Mouse (Mus musculus) neural tube, embryonic 10.5 days (tissue): ENCODE results near the gene Chodl.

Source experiments
- DNase-seq: peaks from one replicate; pipeline ENCODE4 v3.0.0-alpha.2; 2017; ENCODE audit warnings: low spot score; ENCODE audit errors: extremely low spot score

The Chodl gene

DNA sequence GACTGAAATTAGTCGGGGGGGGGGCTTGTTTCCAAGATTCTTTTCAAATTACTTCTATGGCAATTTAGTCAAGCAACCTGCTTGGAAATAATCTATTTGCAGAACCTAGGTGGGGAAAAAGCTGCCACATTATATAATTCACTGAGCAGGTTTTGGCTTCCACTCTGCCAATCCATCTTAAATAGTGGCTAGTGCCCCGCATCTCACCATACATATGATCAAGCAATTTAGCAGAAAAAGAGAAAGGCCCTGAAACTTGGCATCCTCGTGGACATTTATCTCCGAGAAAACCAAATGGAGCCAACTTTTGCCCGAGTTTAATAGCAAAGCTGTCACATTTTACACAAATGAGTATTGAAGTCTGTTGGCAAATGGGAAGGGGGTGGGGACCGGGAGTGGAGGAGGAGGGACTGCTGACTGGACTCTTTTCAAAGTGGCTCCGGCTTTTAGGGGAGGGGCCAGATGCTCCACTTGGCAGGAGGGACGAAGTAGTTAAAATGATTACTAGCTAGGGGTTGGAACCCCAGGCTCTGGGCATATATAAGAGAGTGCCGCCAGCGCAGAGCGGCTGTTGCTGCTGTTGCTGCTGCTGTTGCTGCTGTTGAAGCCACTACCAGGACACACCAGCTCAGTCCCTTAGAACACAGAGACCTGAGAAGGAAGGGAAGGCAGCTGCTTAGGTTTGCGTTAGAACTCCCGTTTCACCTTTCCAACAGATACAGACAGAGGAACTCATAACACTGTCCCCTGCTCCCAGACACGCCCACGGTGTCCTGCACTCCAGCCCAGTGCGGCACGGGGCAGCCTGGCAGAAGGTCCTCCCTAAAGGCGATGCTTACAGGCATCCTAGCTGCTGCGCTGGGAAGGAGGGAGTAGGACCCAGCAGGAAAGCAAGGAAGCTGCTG, at the start of gene Chodl:
Chodl (plus strand) TSS at position 567 of the 905 bp plus-strand sequence.
- DNase-seq = peak; percentile 50

DNA sequence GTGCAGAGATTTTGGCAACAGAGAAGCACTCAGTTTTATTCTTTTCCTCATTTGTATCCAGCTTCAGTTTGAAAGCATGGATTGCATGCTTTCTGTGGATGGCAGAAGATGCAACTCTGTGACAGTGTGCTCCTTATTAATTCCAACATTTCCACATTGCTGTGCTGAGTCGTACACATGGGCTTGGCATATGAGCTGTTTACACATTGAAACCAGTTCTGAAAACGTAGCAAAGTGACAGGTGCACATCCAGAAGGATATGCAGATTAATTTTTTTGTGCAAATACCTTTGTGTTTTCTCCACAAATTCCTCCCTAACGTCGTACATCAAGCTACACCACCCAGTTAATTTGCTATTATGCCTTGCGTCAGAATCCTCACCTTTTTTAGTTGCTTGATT, 8.1 kb upstream of the Chodl start:
- DNase-seq = no peak

DNA sequence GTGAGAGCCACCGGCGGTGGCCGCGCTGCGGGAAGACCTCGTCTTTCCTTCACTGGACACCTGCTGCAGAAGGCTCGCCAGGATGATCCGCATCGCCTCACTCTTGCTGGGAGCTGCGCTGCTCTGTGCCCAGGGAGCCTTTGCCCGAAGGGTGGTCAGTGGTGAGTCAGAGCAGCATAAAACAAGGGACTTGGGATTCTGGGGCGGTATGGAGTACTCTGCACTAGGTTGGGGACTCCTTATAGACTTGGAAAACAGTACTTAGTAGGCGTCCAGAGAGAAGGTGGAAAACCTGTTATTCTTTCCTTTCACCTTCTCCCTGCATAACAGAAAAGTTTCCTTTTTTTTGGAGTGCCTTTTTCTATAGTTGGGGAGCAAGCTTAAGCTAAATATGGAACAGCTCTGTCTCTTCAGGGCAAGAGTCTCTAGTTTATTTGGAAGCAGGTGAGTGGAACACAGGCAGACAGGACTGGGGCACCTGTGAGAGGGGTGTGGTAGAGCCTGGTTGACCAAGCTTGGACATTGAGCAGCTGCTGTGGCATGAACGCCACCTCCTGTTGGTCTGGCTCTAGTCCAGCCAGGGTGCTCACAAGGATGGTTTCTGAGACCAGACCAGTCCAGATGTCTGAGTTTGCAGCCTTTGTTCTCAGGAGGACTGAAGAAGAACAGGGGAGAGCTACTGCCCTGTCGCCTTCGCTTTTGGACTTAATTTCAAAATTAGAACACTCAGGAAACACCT, 708 bp downstream of the Chodl start:
- DNase-seq = peak; percentile 14

DNA sequence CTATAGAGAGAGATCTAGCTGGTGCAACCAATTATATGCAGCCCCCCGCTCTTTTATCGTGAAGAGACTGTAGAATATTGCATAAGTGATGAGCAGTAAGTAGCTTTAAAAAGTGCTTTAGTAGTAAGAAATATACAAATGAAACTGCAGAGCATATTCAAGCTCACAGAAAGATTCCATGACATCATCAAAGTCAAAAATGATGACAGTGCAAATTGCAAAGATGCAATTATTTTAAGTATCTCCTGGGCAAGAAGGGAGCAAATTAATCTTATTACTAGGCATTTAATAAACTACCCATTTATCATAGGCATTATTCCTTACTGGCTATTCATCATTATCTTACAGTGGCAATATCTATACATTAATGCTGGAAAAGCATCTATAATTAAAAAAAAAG, 3.5 kb downstream of the Chodl start:
- DNase-seq = no peak

DNA sequence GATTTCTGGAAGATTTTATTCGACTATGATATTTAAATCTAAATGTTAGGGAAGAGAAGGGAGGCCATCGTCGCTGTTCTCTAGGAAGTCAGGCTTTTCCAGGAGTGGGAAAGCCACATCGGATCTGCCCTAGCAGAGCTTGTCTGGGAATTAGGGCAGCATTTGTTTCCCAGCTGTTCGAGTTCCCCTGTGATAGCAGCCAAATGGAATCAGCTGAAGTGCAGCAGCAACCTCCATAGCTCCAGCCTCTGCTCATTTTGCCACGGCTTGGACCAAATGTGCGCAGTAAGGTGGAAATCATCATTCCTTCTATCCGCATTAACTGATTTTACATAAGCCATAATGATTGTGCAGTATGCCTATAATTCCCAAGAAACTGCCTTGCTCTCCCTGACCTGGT, 7.0 kb downstream of the Chodl start:
- DNase-seq = no peak

DNA sequence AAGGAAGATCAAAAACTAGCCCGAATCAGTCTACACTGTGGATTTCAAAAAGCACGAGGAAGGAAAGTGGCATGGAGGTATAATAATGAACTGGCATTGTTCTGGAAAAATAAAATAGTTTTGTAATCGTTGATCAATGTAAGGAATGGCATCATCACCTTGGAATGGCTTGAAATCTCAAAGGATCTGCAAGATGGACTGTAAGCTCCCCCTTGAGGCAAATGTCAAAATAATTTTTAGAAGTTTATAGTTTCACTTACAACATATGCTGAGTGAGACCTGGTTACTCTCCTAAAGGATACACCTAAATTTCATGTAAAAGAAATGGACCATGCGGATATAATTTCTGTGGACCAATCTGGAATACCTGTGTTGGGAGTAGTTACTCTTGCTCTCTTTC, 19.6 kb downstream of the Chodl start:
- DNase-seq = no peak

DNA sequence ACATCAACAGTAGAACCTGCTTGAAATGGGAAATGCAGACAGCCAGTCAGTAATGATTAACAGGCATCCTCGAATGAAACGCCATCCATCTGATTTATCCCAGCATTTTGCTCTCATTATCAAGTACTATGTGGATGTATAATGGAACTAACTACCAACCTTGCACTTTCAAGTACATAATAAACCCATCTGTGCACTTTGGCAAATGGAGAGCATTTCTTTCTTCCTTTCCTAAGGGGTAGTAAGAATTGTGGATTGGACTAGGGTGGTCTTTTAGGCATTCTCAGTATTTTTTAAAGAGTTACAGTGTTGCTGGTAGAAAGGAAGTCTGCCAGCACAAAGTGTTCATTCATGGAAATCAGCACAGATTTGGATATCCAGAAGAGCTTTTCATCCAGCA, 26.7 kb downstream of the Chodl start:
- no peak for DNase-seq

DNA sequence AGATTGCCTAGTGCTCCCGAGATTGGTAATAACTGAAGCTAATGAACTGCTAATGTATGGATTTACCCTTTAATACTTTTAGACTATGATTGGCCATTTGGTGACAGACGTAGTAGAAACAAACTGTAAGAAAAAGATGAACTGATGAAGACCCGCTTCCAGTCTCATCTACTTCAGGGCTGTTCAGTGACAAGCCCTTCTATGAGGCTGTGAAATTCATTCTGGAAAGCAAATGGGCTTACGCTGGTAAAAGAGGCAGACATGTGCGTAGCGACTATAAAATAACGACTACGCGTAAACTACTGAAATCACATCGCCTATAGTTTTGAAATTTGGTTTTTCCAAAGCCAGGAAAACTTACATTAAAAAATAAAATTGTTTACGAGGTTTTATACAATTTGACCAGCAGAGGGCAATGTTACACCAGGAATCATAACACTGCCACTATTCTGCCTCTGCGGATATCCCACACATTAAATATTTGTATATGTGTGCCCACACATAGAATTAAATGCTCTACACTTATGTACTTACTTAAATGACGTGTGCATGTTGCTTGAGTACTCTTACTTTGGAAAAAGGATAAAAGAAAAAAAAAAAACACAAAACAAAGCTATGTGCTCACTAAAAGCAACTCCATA, 38.5 kb downstream of the Chodl start:
- DNase-seq = no peak

DNA sequence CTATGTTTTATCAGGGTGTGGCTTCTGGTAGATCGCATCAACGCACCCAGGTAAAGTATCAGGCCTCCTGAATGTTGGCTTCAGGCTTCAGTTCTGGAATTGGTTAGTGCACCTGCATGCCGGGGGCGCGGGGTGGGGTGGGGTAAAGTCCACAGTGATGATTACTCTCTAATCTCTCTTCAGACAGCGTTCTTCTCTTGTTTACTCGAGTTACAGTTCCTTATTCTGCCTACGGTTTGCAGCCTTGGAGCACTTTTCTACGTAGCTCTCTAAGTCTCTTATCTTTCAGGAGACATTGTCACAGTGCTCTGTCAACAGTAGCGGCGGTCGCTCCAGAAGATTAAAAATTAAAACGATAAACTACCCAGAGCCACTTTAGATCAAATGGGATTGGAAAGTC, 43.4 kb downstream of the Chodl start:
- no peak for DNase-seq

DNA sequence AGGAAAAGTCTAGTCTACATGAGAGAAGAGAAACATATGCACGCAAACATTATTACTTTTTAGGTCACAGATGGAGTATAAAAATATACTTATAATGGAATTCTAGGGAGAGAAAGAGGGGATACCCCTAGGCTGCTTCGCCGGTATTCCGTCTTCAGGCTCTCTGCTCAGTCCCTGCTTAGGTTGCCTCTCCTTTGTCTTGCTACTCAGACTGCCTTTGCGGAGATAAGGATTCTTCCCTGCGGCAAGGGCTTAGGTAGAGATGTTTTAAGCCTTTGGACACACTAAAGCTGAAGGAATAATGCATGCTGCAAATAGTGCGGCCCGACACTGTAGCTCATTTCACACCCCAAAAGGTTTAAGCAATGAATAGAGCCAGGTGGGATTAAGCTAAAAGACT, 45.6 kb downstream of the Chodl start:
- no peak for DNase-seq
